Mouse (Mus musculus) liver, embryonic 14.5 days (tissue): Measurements from ENCODE around the gene Gm10912. TPM values are rescaled to one million over a fixed set of nuclear protein-coding genes. Genes with fewer than 3 reads are reported as not detected.
"Not testable (repeated sequence)": the region's sequence is repeated elsewhere in the genome, so short reads cannot be mapped to it uniquely, and the experiment has no call there.

Experiments used
- ATAC-seq: fragments of 200-750 bp; cut with Nextera tagmentation; 2 replicates; pipeline ENCODE4 v1.8.0; 2017; ENCODE audit warnings: moderate number of reproducible peaks, mild to moderate bottlenecking, moderate library complexity; ENCODE audit not compliant: insufficient read depth
- DNase-seq, 3 experiments: peaks; one replicate each; pipeline ENCODE4 v3.0.0-alpha.2; 2012 to 2013; ENCODE audit warnings: low read depth in 3 of 3, low spot score in 3 of 3
- H3K27ac ChIP-seq: fragments of 300-500 bp; sonication (generic); 2 replicates; pipeline ENCODE4 v1.5.1; 2014; ENCODE audit warnings: moderate library complexity, mild to moderate bottlenecking, control low read depth, inconsistent platforms
- H3K27me3 ChIP-seq: fragments of 300-500 bp; sonication (generic); 2 replicates; pipeline ENCODE4 v1.6.1; 2014; ENCODE audit warnings: mild to moderate bottlenecking, low read length, moderate library complexity; ENCODE audit not compliant: control insufficient read depth, insufficient read depth
- H3K36me3 ChIP-seq: fragments of 300-500 bp; sonication (generic); replicated peaks from 2 replicates; pipeline ENCODE4 v1.6.1; 2014; ENCODE audit warnings: low read depth; ENCODE audit not compliant: control insufficient read depth, insufficient read depth
- H3K4me1 ChIP-seq, 2 experiments: fragments of 200-500 bp in 1 of 2; fragments of 300-500 bp in 1 of 2; sonication (generic) in 1 of 2; replicated peaks; 2 replicates each; pipeline ENCODE4 v1.6.1; 2012 to 2014; ENCODE audit warnings: antibody characterized with exemption in 1 of 2, inconsistent platforms in 1 of 2, low read length in 1 of 2; ENCODE audit not compliant: control insufficient read depth in 2 of 2, insufficient read depth in 2 of 2
- H3K4me2 ChIP-seq: fragments of 300-500 bp; sonication (generic); 2 replicates; pipeline ENCODE4 v1.6.1; 2014; ENCODE audit warnings: low read depth, mild to moderate bottlenecking, control low read depth, moderate library complexity
- H3K4me3 ChIP-seq, 2 experiments: fragments of 200-500 bp in 1 of 2; fragments of 300-500 bp in 1 of 2; sonication (generic) in 1 of 2; 2 replicates each; pipeline ENCODE4 v1.5.1; 2012 to 2014; ENCODE audit warnings: low read depth in 2 of 2, low read length in 2 of 2, mild to moderate bottlenecking in 2 of 2, control low read depth in 1 of 2, inconsistent platforms in 1 of 2, moderate library complexity in 1 of 2; ENCODE audit not compliant: insufficient read depth in 1 of 2
- H3K9ac ChIP-seq: fragments of 300-500 bp; sonication (generic); replicated peaks from 2 replicates; pipeline ENCODE4 v1.6.1; 2014; ENCODE audit warnings: mild to moderate bottlenecking, control low read depth, moderate library complexity
- H3K9me3 ChIP-seq: fragments of 300-500 bp; sonication (generic); 2 replicates; pipeline ENCODE4 v1.6.1; 2016; ENCODE audit warnings: low read length, mixed read lengths; ENCODE audit not compliant: control insufficient read depth
- CTCF ChIP-seq: IDR thresholded peaks from 2 replicates; pipeline ENCODE4 v1.5.1; 2016; ENCODE audit warnings: antibody characterized with exemption, low read depth, control low read depth
- EP300 ChIP-seq: IDR thresholded peaks from 2 replicates; pipeline ENCODE4 v1.6.1; 2016; ENCODE audit warnings: antibody characterized with exemption, low read depth
- WGBS: fragments of 180-500 bp; shearing (Covaris S2); extraction: QIAGEN DNeasy Blood & Tissue Kit; methylation state at CpG from one replicate; pipeline ENCODE4 v1.1.7; 2014; ENCODE audit not compliant: insufficient replicate concordance; 5-methylcytosine and 5-hydroxymethylcytosine counted together
- polyA plus RNA-seq, 2 experiments: library from polyadenylated mRNA; depleted of rRNA in 1 of 2; stranded (reverse) in 1 of 2; unstranded in 1 of 2; fragments of >200 nt; fragmentation: Nextera tagmentation in 1 of 2; extraction: Ambion mirVana in 1 of 2; gene quantifications; 2 replicates each; pipeline versions ENCODE4 v1.2.1 to v1.2.3; 2012 to 2014

Gene Gm10912
- polyA plus RNA-seq, 2 experiments = 0.06 TPM; not detected in 1

DNA sequence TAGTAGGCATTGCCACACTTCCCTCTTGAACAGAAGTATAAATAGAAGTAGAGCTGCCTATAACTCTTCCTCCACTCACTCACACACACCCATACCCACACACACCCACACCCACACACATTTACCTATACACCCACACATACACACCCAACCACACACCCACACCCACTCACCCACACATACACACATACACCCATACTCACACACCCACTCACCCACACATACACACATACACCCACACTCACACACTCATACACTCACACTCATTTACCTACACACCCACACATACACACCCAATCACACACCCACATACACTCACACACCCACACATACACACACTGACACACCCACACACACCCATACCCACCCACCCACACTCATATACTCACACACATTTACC lies 16.8 kb downstream of the Gm10912 start:
- DNase-seq (no peak), ATAC-seq (no peak)
- no peaks in the 10 kb centered on the region for H3K36me3 ChIP-seq
- H3K4me3 ChIP-seq = no peak overlapping the region
- TF ChIP-seq EP300 (no peak), CTCF (no peak)
- H3K4me2 ChIP-seq = no peak overlapping the region
- no peak overlapping the region for H3K9ac ChIP-seq
- no peaks in the 10 kb centered on the region for H3K27me3 ChIP-seq
- H3K27ac ChIP-seq = no peak overlapping the region
- no peaks in the 10 kb centered on the region for H3K9me3 ChIP-seq
- H3K4me1 ChIP-seq = peaks cover 18 to 36% of the 10 kb centered on the region in 2 experiments

DNA sequence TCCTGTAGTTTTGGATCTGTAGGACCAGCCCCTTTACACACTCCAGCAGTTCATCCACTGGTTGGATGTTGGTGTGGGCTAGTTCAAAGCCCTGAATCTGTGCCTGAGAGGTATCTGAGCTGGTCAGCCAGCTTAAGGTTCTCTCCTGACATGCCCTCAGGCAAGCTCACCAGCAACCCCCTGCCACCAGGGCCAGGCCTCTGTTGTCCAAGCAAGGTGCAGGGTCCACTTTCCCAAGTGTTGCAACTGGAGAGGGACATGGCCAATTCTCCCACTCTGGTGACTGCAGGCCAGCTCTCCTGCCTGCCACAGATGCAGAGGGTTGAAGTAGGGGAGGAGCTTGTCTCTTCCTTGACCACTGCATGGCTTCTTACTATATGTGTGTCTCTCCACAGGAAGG lies 18.4 kb downstream of the Gm10912 start:
- DNase-seq = not testable (repeated sequence)

DNA sequence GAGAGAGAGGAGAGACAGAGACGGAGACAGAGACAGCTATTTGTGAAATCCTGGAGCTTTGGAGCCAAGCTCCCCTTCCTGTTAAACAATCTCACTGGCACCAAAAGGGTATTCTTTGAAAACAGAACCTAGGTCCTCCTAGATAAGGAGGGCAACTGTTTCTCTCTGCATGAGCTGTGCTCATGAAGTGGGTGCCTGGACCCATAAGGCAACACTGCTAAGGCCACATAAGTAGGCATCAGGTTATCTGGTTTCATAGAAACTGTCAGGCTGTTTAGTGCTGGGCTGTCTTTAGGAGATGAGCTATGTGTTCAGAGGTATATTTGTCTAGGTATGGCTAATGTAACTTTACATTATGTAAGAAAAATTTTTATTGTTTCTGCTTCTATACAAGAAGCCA lies 21.9 kb downstream of the Gm10912 start:
- Histone ChIP-seq H3K4me1 (peaks cover 14 to 26% of the 10 kb centered on the region in 2 experiments), H3K27ac (peak overlapping the region; percentile 56)
- WGBS = 7% methylated on average over 1 of the region's 1 CpGs
- 0 out of 2 replicates have a peak, but pooled peaks have one; percentile 12 for TF ChIP-seq EP300
- not testable (repeated sequence) for H3K4me2 ChIP-seq, H3K4me3 ChIP-seq, DNase-seq, H3K9me3 ChIP-seq, H3K9ac ChIP-seq, H3K27me3 ChIP-seq, H3K36me3 ChIP-seq
- peak; percentile 81 for ATAC-seq

More for the DNA sequence above, 18.4 kb downstream of the Gm10912 start:
- not testable (repeated sequence) for H3K4me3 ChIP-seq, H3K27me3 ChIP-seq, H3K4me2 ChIP-seq, H3K36me3 ChIP-seq, H3K9ac ChIP-seq, H3K9me3 ChIP-seq, H3K27ac ChIP-seq
- peak; percentile 14; the same call in 1 of the 2 replicates for ATAC-seq
- H3K4me1 ChIP-seq = peaks cover 13 to 23% of the 10 kb centered on the region in 2 experiments

DNA sequence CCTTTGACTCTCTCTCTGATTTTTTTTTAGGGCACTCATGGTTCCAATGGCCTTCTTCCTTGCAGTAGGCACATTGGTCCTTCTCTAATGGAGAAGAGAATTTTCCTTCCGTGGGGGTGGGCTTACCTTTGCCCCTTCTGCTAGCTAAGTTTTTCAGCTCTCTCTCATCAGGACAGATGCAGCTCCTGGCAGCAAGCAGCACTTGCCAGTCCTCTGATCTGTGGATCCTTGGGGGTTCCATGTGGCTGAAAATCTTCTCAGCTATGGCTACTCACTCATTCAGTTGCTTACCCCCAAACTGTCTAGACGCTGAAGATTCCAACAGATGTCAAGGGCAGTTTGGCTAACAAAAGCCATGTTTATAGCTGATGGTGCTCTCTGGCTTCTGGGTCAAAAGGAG lies 27.7 kb downstream of the Gm10912 start:
- 55% methylated on average over 2 of the region's 2 CpGs for WGBS
- no peak overlapping the region for H3K4me2 ChIP-seq
- H3K9me3 ChIP-seq = no peaks in the 10 kb centered on the region
- no peak overlapping the region for H3K9ac ChIP-seq
- no peaks in the 10 kb centered on the region for H3K27me3 ChIP-seq
- peaks cover 27 to 44% of the 10 kb centered on the region in 2 experiments for H3K4me1 ChIP-seq
- DNase-seq (no peak), ATAC-seq (no peak)
- TF ChIP-seq EP300 = no peak
- TF ChIP-seq CTCF = no peak
- H3K4me3 ChIP-seq = no peak overlapping the region
- no peak overlapping the region; the same call in 1 of the 2 replicates for H3K27ac ChIP-seq
- no peaks in the 10 kb centered on the region for H3K36me3 ChIP-seq

DNA sequence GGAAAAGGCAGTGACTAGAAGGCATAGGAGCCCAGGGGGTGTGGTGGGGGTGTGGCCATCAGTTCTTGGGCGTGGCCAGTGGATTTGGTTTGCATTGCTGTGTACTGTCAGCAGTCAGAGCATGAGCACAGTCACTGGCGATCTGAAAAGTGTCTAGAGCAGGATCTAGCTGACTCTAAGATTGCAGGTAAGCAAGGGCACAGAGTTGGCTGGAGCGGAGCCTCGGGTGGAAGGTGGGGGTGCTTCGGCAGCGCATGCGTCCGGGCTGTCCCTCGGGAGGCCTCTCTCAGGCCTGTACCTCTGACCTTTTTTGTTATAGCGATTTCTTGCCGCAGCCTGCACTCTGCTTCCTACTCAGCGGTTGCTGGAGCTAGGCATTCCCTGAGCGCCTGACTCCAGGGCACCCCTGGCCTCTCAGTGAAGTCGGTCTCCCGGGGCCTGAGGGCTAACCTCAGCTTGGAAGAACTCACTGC lies 30.2 kb downstream of the Gm10912 start, which contains the start of gene Cd59a:
Gene Cd59a, plus strand, starts transcription at position 61 of the 473 bp plus-strand sequence.
- Histone ChIP-seq H3K36me3 (peaks cover 4% of the 10 kb centered on the region; the same call in 1 of the 2 replicates), H3K4me1 (peaks cover 47 to 65% of the 10 kb centered on the region in 2 experiments), H3K9me3 (no peaks in the 10 kb centered on the region), H3K4me3 (peak within 1 kb of the TSS; percentile 82 to 84), H3K27ac (peak within 1 kb of the TSS; percentile 96), H3K27me3 (no peaks in the 10 kb centered on the region), H3K9ac (peak within 1 kb of the TSS; percentile 94), H3K4me2 (peak within 1 kb of the TSS; percentile 78)
- no peak for TF ChIP-seq CTCF
- TF ChIP-seq EP300 = 0 out of 2 replicates have a peak, but pooled peaks have one; percentile 31
- 3% methylated on average over 15 of the region's 15 CpGs for WGBS
- peak; percentile 81 to 92 (median 82) for DNase-seq
- peak; percentile 79 for ATAC-seq
